Mouse (Mus musculus) inflammation-experienced regulatory T-cells, adult 16 weeks (primary cell): Measurements from ENCODE around the gene Vmn1r14. TPM values are rescaled to one million over a fixed set of nuclear protein-coding genes. Genes with fewer than 3 reads are reported as not detected.

Experiments used
- polyA plus RNA-seq: library from polyadenylated mRNA; unstranded; fragments of 100-300 nt; shearing (Covaris generic); gene quantifications from one replicate; pipeline ENCODE4 v1.2.1, GENCODE M21; 2017

Gene Vmn1r14
- polyA plus RNA-seq, result not detected

DNA sequence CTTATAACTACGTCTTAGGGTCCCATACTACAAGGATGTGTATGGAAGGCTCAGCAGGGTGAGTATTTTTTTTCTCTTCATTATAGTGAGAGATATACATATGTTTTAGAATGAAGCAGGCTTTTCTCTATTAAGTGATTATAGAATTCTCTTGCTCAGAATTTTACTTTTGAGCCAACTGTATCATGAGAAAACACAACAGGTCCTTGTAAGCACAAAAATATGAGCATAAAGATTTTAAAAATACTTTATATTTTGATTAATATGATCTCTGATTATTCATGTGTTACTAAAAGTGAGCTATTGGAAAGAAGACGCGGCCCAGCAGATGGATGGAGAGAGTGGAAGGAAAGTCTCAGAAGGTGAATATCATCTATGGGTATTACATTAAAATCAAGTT, at the start of gene Vmn1r14:
Gene Vmn1r14, plus strand, starts transcription at position 301 of the 400 bp plus-strand sequence.

DNA sequence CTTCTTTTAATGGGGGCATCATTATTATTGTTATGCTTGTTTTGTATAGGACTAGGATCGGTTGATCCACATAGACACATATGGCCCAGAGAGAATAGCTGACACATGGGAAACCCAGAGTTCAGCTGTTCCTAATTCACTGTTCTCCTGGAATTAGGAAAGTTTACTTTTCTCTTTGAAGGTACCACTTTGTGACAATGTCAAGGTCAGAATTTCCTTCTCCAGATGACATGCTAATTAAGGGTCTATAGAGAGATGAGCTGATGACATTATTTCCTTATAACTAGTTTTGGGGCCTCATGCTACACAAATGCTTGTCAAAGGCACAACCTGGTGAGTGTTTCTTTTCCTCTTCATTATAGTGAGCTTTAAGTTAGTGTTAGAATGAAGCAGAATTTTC, 28.5 kb upstream of the Vmn1r14 start, which contains the start of gene Vmn1r13:
Gene Vmn1r13, plus strand, starts transcription at position 301 of the 400 bp plus-strand sequence.

DNA sequence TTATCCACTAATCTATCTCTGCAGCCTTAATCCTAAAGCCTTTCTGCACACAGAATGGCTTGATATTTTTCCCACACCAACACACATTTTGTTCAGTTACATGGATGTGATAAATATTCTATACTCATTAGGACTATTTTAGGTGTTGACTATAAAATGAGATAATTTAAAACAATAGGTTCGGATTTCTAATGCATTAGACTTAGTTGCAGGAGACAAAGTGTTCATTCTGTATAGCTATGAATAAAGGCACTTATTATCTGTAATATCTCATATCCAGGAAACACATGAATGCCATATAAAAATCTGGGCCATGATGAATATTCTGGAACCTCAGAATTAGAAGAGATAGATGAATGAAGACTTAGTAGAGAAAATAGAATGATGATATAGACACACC, 26.2 kb downstream of the Vmn1r14 start, which contains the start of gene Vmn1r15:
Gene Vmn1r15, plus strand, starts transcription at position 301 of the 400 bp plus-strand sequence.

Other genes starting within 250 kb of the Vmn1r14 start
- not detected for gene Vmn1r6, start 234.4 kb upstream of the Vmn1r14 start, polyA plus RNA-seq
- gene Vmn1r7, start 206.4 kb upstream of the Vmn1r14 start, polyA plus RNA-seq, result not detected
- not detected for gene Vmn1r8, start 199.4 kb upstream of the Vmn1r14 start, polyA plus RNA-seq
- not detected for gene Vmn1r9, start 164.9 kb upstream of the Vmn1r14 start, polyA plus RNA-seq
- gene Vmn1r10, start 122.2 kb upstream of the Vmn1r14 start, polyA plus RNA-seq, result not detected
- gene Vmn1r11, start 98.2 kb upstream of the Vmn1r14 start, polyA plus RNA-seq, result not detected
- not detected for gene Vmn1r12, start 74.8 kb upstream of the Vmn1r14 start, polyA plus RNA-seq
- gene Vmn1r13, start 28.4 kb upstream of the Vmn1r14 start, polyA plus RNA-seq, result 0.21 TPM
- gene Vmn1r15, start 26.3 kb downstream of the Vmn1r14 start, polyA plus RNA-seq, result not detected
- gene Vmn1r16, start 97.8 kb downstream of the Vmn1r14 start, polyA plus RNA-seq, result not detected
- gene Vmn1r17, start 132.0 kb downstream of the Vmn1r14 start, polyA plus RNA-seq, result not detected
- gene Vmn1r18, start 164.1 kb downstream of the Vmn1r14 start, polyA plus RNA-seq, result not detected
- gene Vmn1r19, start 172.1 kb downstream of the Vmn1r14 start, polyA plus RNA-seq, result not detected
- not detected for gene Vmn1r20, start 197.2 kb downstream of the Vmn1r14 start, polyA plus RNA-seq